Mouse (Mus musculus) urinary bladder, postnatal 25 days (tissue): ENCODE measurements at regions not wholly inside any gene's neighbourhood (a gene's known extent, or its start where the extent isn't known, plus 50 kb on each side); places are given as distances from the start of the nearest gene placed in this dataset.

Experiments
- DNase-seq: peaks from one replicate; pipeline ENCODE4 v3.0.0; 2022; ENCODE audit warnings: low spot score

GRCm38 (mm10) chr13:113536306-113536705 lies 82.1 kb downstream of the Snx18 start:
- DNase-seq = no peak

- DNase-seq = no peak
Measured at GRCm38 (mm10) chr13:113534664-113535455, 83.5 kb downstream of the Snx18 start.

- DNase-seq = no peak
Measured at GRCm38 (mm10) chr13:113533884-113534445, 84.4 kb downstream of the Snx18 start.

- no peak for DNase-seq
Measured at GRCm38 (mm10) chr13:113526997-113527396, 91.4 kb downstream of the Snx18 start.

- DNase-seq = no peak
Measured at GRCm38 (mm10) chr13:113523503-113523902, 94.9 kb downstream of the Snx18 start.

- DNase-seq = no peak
Measured at GRCm38 (mm10) chr13:113518144-113518543, 100.2 kb downstream of the Snx18 start.

- DNase-seq = no peak
Measured at GRCm38 (mm10) chr13:113516102-113516501, 102.3 kb downstream of the Snx18 start.

- no peak for DNase-seq
Measured at GRCm38 (mm10) chr13:113515162-113515600, 103.2 kb downstream of the Snx18 start.

GRCm38 (mm10) chr13:113509403-113510185 lies 108.8 kb downstream of the Snx18 start:
- peak; percentile 29 for DNase-seq

- no peak for DNase-seq
Measured at GRCm38 (mm10) chr13:113508124-113508728, 110.1 kb downstream of the Snx18 start.

GRCm38 (mm10) chr13:113502528-113502927 lies 115.8 kb downstream of the Snx18 start:
- DNase-seq = no peak

- no peak for DNase-seq
Measured at GRCm38 (mm10) chr13:113502059-113502458, 116.3 kb downstream of the Snx18 start.

- DNase-seq = no peak
Measured at GRCm38 (mm10) chr13:113500373-113500990, 117.9 kb downstream of the Snx18 start.

- no peak for DNase-seq
Measured at GRCm38 (mm10) chr13:113499079-113499710, 119.2 kb downstream of the Snx18 start.

- no peak for DNase-seq
Measured at GRCm38 (mm10) chr13:113495595-113496285, 122.6 kb downstream of the Snx18 start.

GRCm38 (mm10) chr13:113495136-113495535 lies 123.2 kb downstream of the Snx18 start:
- DNase-seq = no peak

- DNase-seq = no peak
Measured at GRCm38 (mm10) chr13:113494688-113495087, 123.7 kb downstream of the Snx18 start.

- no peak for DNase-seq
Measured at GRCm38 (mm10) chr13:113489951-113490822, 128.2 kb downstream of the Snx18 start.

GRCm38 (mm10) chr13:113486368-113486955 lies 131.9 kb downstream of the Snx18 start:
- DNase-seq = no peak
